Mouse (Mus musculus) kidney, embryonic 14.5 days (tissue): ENCODE measurements around the gene Mrpl51. TPM values are rescaled to one million over a fixed set of nuclear protein-coding genes. Genes with fewer than 3 reads are reported as not detected.

Experiments used
- ATAC-seq: fragments of 200-750 bp; cut with Nextera tagmentation; 2 replicates; pipeline ENCODE4 v1.8.0; 2017; ENCODE audit warnings: moderate number of reproducible peaks, mild to moderate bottlenecking, moderate TSS enrichment, moderate library complexity; ENCODE audit not compliant: low FRiP score, low TSS enrichment
- H3K27ac ChIP-seq: fragments of 300-500 bp; sonication (generic); 2 replicates; pipeline ENCODE4 v1.5.1; 2014; ENCODE audit warnings: low read depth, mild to moderate bottlenecking, low read length, moderate library complexity, mixed read lengths
- H3K27me3 ChIP-seq: fragments of 300-500 bp; sonication (generic); 2 replicates; pipeline ENCODE4 v1.6.1; 2014; ENCODE audit warnings: mild to moderate bottlenecking, low read length; ENCODE audit not compliant: control insufficient read depth, insufficient read depth
- H3K36me3 ChIP-seq: fragments of 300-500 bp; sonication (generic); 2 replicates; pipeline ENCODE4 v1.6.1; 2014; ENCODE audit warnings: low read length, mixed read lengths; ENCODE audit not compliant: control insufficient read depth, insufficient read depth
- H3K4me1 ChIP-seq: fragments of 300-500 bp; sonication (generic); 2 replicates; pipeline ENCODE4 v1.6.1; 2014; ENCODE audit warnings: low read length, mixed read lengths; ENCODE audit not compliant: control insufficient read depth, insufficient read depth
- H3K4me2 ChIP-seq: fragments of 300-500 bp; sonication (generic); replicated peaks from 2 replicates; pipeline ENCODE4 v1.6.1; 2014; ENCODE audit warnings: low read depth, mild to moderate bottlenecking, low read length
- H3K4me3 ChIP-seq: fragments of 300-500 bp; sonication (generic); 2 replicates; pipeline ENCODE4 v1.5.1; 2014; ENCODE audit warnings: mild to moderate bottlenecking, low read length
- H3K9ac ChIP-seq: fragments of 300-500 bp; sonication (generic); 2 replicates; pipeline ENCODE4 v1.6.1; 2014; ENCODE audit warnings: low read depth, mild to moderate bottlenecking, low read length, moderate library complexity
- H3K9me3 ChIP-seq: fragments of 300-500 bp; sonication (generic); 2 replicates; pipeline ENCODE4 v1.6.1; 2016; ENCODE audit warnings: low read length; ENCODE audit not compliant: control insufficient read depth
- WGBS: fragments of 180-500 bp; shearing (Covaris S2); extraction: QIAGEN DNeasy Blood & Tissue Kit; methylation state at CpG from one replicate; pipeline ENCODE4 v1.1.7; 2014; 5-methylcytosine and 5-hydroxymethylcytosine counted together
- polyA plus RNA-seq: library from polyadenylated mRNA; unstranded; fragments of >200 nt; fragmentation: Nextera tagmentation; extraction: Ambion mirVana; gene quantifications from 2 replicates; pipeline ENCODE4 v1.2.1, GENCODE M21; 2014

Gene Mrpl51
- polyA plus RNA-seq, 1 experiment from 2014 or later, result 203 TPM

DNA sequence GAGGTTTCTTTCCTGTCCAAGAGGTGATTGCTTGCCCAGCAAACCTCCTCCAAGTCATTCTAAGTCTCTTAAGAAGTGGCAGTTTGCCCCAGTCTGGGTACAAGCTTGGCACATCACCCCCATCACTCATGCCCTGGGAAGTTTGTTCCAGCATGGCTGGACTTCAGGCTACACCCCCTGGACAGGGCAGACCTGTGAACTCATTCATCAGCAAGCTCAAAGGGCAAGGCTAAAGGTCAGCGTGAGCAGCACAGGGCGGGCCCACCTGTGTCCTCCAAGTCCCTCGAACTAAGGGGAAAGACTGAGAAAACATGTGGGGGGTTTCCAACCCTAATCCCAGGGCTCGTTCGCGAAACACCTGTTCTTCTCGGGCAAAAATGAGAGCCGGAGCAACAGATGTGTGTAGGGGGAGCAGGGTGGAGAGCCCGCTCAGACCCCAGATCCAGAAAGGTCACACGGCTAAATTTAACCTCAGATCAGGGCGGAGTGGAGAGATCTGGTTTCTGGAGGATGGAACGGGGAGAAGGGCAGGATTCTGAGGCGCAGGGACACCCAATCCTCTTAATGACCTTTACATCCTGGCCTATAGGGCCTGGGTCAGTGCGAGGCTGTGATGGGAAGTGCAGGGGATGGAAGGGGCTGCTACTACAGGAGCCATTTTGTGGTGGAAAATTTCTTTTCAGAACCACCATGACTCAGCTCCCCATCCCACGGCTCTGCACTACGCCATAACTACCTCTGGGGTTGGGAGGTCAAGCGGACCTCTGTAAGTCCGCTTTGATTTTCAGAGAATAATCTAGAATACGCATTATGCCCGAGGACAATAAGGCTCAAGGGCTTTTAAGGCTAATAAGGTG, 27.6 kb upstream of the Mrpl51 start:
- Histone ChIP-seq H3K4me2 (peak overlapping the region; percentile 54), H3K27me3 (no peaks in the 10 kb centered on the region), H3K27ac (peak overlapping the region; percentile 83; the same call in 1 of the 2 replicates), H3K9ac (peak overlapping the region; percentile 89), H3K36me3 (peaks cover 65% of the 10 kb centered on the region), H3K4me1 (peaks cover 24% of the 10 kb centered on the region), H3K9me3 (no peaks in the 10 kb centered on the region), H3K4me3 (peak overlapping the region; percentile 74)
- 3% methylated on average over 20 of the region's 20 CpGs for whole genome bisulfite sequencing
- no peak for ATAC-seq

DNA sequence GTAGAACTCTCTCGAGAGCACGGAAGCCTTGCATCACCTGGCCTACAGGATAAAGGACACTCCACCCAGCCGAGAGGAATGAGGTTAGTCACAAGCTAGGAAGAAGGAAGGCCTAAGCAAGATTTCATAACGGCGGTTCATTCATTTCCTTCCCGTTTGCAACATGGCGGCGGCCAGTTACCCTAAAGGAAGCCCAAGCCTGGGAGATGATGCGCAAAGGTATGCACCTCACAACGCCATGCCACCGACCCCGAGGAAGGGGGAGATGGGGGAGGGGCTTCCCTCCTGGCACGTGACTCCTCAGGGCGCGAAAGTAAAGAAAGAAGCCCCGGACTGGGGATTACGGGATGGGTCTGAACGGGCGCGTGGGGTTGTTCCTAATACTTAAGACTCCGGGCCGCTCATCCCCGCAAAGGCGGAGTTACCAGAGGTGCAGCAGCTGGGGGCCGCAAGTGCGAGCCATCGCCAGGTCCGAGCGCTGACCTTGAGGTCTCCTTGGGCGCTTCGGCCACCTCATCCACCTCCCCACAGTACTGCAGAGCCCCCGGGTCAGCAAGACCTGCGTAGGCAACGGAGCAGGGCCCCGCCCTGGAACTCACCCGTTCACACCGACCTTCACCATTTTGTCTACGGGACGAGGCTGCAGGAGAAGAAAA, 26.8 kb upstream of the Mrpl51 start:
- WGBS, result under 1% methylated on average over 39 of the region's 39 CpGs
- peak; percentile 18 for ATAC-seq
- peak overlapping the region; percentile 89 for H3K9ac ChIP-seq
- H3K27ac ChIP-seq, result peak overlapping the region; percentile 83
- H3K27me3 ChIP-seq, result no peaks in the 10 kb centered on the region
- peaks cover 24% of the 10 kb centered on the region for H3K4me1 ChIP-seq
- H3K4me2 ChIP-seq, result peak overlapping the region; percentile 54
- peak overlapping the region; percentile 74 for H3K4me3 ChIP-seq
- H3K9me3 ChIP-seq, result no peaks in the 10 kb centered on the region
- H3K36me3 ChIP-seq, result peaks cover 65% of the 10 kb centered on the region

DNA sequence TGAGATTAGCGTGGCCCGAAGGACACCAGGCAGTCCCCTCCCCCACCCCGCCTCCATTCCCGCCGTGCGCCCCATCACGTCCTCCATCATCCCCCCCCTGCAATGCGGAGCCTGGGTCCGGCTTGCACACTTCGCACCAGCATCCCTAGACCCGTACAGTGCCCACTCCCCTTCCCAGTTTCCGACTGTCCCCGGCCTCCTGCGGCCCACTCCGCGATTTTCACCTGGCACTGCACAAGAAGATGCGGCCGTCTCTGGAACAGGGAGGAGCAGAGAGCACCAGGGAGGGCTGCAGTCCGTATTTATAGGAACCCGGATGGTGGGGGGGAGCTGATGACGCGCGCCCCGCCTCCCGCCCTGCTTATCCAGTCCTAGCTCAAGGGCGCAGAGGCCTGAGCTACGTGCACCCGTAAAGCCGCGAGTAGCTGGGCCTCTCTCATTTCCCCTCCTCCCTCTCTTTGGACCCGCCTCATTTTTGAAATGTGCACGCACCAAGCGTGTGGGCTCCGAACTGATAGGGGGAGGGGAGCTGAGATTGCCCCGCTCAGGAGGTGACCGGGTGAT, 26.2 kb upstream of the Mrpl51 start:
- Histone ChIP-seq H3K36me3 (peaks cover 65% of the 10 kb centered on the region), H3K27ac (peak overlapping the region; percentile 83), H3K9ac (peak overlapping the region; percentile 89), H3K4me2 (peak overlapping the region; percentile 54), H3K4me1 (peaks cover 24% of the 10 kb centered on the region), H3K27me3 (no peaks in the 10 kb centered on the region), H3K4me3 (peak overlapping the region; percentile 74), H3K9me3 (no peaks in the 10 kb centered on the region)
- peak; percentile 92 for ATAC-seq
- WGBS, result under 1% methylated on average over 32 of the region's 36 CpGs

DNA sequence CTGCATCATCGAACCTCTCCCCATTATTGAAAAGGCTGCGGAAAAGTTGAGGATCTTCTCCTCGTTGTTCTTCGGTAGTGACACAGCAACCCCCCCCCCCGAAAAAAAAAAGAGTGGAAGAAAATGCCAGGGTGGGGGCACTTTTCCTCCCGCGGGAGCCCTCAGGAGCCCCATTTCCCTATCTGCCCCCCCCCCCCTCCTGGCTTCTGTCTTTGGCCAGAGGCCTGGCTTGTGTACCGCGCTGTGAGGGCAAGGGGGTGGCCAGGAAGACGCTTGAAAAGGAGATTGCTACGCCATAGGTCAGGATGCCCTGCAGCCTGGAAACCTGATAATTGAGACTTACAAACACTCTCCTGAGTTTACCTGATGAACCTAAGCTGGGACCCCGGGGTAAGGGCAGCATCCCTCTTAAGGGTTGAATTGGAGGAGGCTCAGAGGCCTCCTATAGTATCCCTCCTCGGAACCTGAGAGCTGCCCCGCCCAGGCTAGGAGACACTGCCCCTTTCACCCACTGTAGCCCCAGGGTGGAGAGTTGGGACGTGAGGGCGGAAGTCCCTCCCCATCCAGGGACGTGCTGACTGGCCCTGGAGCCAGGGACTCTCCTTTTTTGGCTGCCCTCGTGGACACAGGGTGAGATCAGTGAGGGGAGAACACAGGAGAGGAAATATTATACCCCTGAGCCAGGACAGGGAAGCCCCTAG, 25.4 kb upstream of the Mrpl51 start, which contains the start of gene Gapdh:
Gapdh (minus strand) TSS at position 417 of the 701 bp plus-strand sequence.
- Histone ChIP-seq H3K27me3 (no peaks in the 10 kb centered on the region), H3K9ac (peak within 1 kb of the TSS; percentile 89), H3K4me3 (peak within 1 kb of the TSS; percentile 74), H3K9me3 (no peaks in the 10 kb centered on the region), H3K36me3 (peaks cover 65% of the 10 kb centered on the region), H3K4me1 (peaks cover 24% of the 10 kb centered on the region), H3K4me2 (peak within 1 kb of the TSS; percentile 54), H3K27ac (peak within 1 kb of the TSS; percentile 83)
- ATAC-seq, result peak; percentile 67
- WGBS, result 0% methylated on average over 18 of the region's 18 CpGs

DNA sequence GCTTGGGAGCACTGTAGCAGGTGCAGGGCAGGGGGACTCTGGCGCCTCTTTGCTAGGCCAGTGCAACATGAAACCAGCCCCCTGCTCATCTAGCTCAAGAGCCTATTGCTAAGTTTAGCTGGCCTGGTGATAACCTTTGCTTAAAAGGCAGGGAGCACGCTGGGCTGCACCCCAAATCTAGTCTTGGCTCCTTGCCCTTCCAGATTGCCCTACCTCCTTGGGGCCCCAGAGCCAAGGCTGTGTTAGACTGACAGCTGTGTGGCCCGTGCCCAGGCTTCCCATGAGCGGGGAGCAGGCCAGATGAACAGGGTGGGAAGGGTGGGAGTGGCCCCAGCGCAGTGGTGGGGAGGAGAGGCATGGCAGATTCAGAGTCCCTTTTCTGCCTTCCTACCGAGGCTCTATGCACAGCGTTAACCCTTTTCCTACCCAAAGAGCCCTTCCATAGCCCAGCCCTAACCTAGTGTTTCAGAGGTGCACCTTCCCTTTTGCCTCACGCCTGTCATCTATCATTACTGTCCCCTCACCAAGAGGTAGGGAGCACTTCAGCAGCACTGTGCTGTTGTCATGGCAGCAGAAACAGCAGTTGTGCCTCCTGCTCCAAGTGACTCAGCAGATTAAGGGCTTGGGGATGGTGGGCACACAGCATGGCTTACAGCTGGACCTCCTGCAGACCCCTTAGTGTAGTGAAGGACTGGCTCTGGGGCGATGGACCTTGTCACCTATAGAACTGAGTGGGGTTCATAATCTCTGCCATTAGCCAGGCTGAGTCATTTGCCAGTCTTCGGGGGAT, 24.5 kb upstream of the Mrpl51 start:
- ATAC-seq, result peak; percentile 4; the same call in 1 of the 2 replicates
- no peaks in the 10 kb centered on the region for H3K9me3 ChIP-seq
- peaks cover 68% of the 10 kb centered on the region for H3K36me3 ChIP-seq
- peak overlapping the region; percentile 55; the same call in 1 of the 2 replicates for H3K9ac ChIP-seq
- H3K4me2 ChIP-seq, result peak overlapping the region; percentile 54
- WGBS, result 17% methylated on average over 10 of the region's 10 CpGs
- peak overlapping the region; percentile 79 for H3K27ac ChIP-seq
- peak overlapping the region; percentile 74; the same call in 1 of the 2 replicates for H3K4me3 ChIP-seq
- no peaks in the 10 kb centered on the region for H3K27me3 ChIP-seq
- H3K4me1 ChIP-seq, result peaks cover 24% of the 10 kb centered on the region

DNA sequence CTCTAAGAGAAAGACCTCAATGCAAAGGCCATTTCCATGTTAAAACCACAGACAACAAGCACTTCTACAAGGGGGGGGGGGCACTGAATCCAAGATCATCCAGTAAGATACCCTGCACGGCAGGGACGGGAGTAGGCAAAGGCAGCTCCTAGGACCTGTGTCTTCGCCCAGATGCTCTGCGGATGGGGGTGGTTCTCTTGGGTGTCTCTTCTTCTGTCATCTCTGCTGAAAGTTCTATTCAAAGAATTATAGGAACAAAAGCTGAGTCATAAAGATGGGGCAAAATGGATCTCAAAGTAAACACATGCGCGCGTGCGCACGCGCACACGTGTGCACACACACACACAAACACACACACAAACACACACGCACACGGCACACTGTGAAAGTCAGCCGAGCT, 23.5 kb upstream of the Mrpl51 start:
- H3K4me2 ChIP-seq, result no peak overlapping the region
- no peak overlapping the region for H3K4me3 ChIP-seq
- 90% methylated on average over 14 of the region's 14 CpGs for WGBS
- ATAC-seq, result no peak
- no peaks in the 10 kb centered on the region for H3K9me3 ChIP-seq
- H3K36me3 ChIP-seq, result peaks cover 71% of the 10 kb centered on the region
- H3K27me3 ChIP-seq, result no peaks in the 10 kb centered on the region
- H3K4me1 ChIP-seq, result peaks cover 24% of the 10 kb centered on the region
- H3K27ac ChIP-seq, result no peak overlapping the region
- H3K9ac ChIP-seq, result no peak overlapping the region

DNA sequence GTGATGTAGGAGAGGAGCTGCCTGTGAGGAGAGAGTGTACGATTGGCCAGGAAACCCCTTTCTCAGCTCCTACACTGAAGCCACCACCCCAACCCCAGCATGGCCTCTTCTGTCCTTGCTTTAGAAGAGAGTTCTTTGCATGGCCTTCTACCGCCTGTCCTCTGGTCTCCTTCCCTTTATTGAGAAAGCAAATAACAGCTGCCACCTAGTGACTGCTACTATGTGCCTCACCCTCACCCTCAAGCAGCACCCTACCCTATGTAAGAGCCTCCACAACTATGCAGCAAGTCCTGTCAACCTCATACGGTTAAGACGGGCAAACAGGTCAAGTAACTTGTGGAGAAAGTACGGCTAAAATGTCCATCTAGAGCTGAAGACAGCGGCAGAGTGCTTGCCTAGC, 21.4 kb upstream of the Mrpl51 start:
- no peak overlapping the region for H3K9ac ChIP-seq
- no peaks in the 10 kb centered on the region for H3K9me3 ChIP-seq
- no peak overlapping the region for H3K27ac ChIP-seq
- WGBS, result 82% methylated on average over 6 of the region's 6 CpGs
- no peak overlapping the region for H3K4me3 ChIP-seq
- no peaks in the 10 kb centered on the region for H3K27me3 ChIP-seq
- no peak for ATAC-seq
- H3K36me3 ChIP-seq, result peaks cover 82% of the 10 kb centered on the region
- H3K4me2 ChIP-seq, result no peak overlapping the region
- H3K4me1 ChIP-seq, result peaks cover 15% of the 10 kb centered on the region

DNA sequence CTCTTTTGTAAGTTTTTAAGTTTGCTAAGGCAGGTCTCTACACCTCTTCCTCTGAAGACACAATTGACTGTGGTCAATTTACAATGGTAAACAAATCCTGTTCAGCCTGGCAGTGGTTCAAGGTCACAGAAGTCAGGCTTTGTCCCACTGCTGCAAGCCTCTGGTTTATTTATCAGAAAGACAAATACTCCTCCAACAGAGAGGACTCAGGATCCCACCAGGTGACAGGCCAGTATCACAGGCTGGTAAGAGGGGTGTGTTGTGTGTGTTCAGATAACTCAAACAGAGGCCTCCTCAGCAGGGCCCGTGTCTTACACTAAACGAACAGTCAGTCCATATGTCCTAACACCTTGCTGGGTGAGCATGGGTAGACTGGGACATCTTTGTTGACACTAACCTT, 19.1 kb upstream of the Mrpl51 start:
- Histone ChIP-seq H3K4me1 (peaks cover 2% of the 10 kb centered on the region), H3K9ac (no peak overlapping the region), H3K36me3 (peaks cover 99% of the 10 kb centered on the region), H3K4me2 (no peak overlapping the region), H3K27ac (no peak overlapping the region), H3K4me3 (no peak overlapping the region), H3K27me3 (no peaks in the 10 kb centered on the region), H3K9me3 (no peaks in the 10 kb centered on the region)
- ATAC-seq, result no peak
- WGBS, result 97% methylated on average over 2 of the region's 2 CpGs
